Mouse (Mus musculus) midbrain, postnatal 0 days (tissue): ENCODE measurements around the gene Pds5a. TPM values are rescaled to one million over a fixed set of nuclear protein-coding genes. Genes with fewer than 3 reads are reported as not detected.

ENCODE experiments used
- ATAC-seq: fragments of 200-750 bp; cut with Nextera tagmentation; 2 replicates; pipeline ENCODE4 v1.8.0; 2017; ENCODE audit warnings: moderate number of reproducible peaks, mild to moderate bottlenecking, moderate TSS enrichment, moderate library complexity; ENCODE audit not compliant: low FRiP score
- DNase-seq: peaks from one replicate; pipeline ENCODE4 v3.0.0-alpha.2; 2015; ENCODE audit warnings: low spot score
- H3K27ac ChIP-seq: fragments of 300-500 bp; sonication (generic); 2 replicates; pipeline ENCODE4 v1.5.1; 2014; ENCODE audit warnings: low read depth, mild to moderate bottlenecking, low read length, mixed read lengths
- H3K27me3 ChIP-seq: fragments of 300-500 bp; sonication (generic); 2 replicates; pipeline ENCODE4 v1.6.1; 2014; ENCODE audit warnings: low read length, control low read depth, mixed read lengths; ENCODE audit not compliant: insufficient read depth
- H3K36me3 ChIP-seq: fragments of 300-500 bp; sonication (generic); 2 replicates; pipeline ENCODE4 v1.6.1; 2014; ENCODE audit warnings: low read length, control low read depth, mixed read lengths; ENCODE audit not compliant: insufficient read depth
- H3K4me1 ChIP-seq: fragments of 300-500 bp; sonication (generic); 2 replicates; pipeline ENCODE4 v1.6.1; 2014; ENCODE audit warnings: mild to moderate bottlenecking, control low read depth, antibody characterized with exemption, low read length, mixed read lengths; ENCODE audit not compliant: insufficient read depth
- H3K4me2 ChIP-seq: fragments of 300-500 bp; sonication (generic); 2 replicates; pipeline ENCODE4 v1.6.1; 2014; ENCODE audit warnings: low read depth, mild to moderate bottlenecking, low read length, mixed read lengths; ENCODE audit not compliant: poor library complexity, severe bottlenecking
- H3K4me3 ChIP-seq: fragments of 300-500 bp; sonication (generic); 2 replicates; pipeline ENCODE4 v1.5.1; 2014; ENCODE audit warnings: low read depth, mild to moderate bottlenecking, low read length, moderate library complexity
- H3K9ac ChIP-seq: fragments of 300-500 bp; sonication (generic); replicated peaks from 2 replicates; pipeline ENCODE4 v1.6.1; 2014; ENCODE audit warnings: mild to moderate bottlenecking, low read length, moderate library complexity, mixed read lengths; ENCODE audit not compliant: poor library complexity, severe bottlenecking
- H3K9me3 ChIP-seq: fragments of 300-500 bp; sonication (generic); 2 replicates; pipeline ENCODE4 v1.6.1; 2016; ENCODE audit warnings: low read length, control low read depth
- CTCF ChIP-seq: IDR thresholded peaks from 2 replicates; pipeline ENCODE4 v1.5.1; 2016; ENCODE audit warnings: antibody characterized with exemption, mild to moderate bottlenecking
- WGBS: fragments of 180-500 bp; shearing (Covaris S2); extraction: QIAGEN DNeasy Blood & Tissue Kit; methylation state at CpG from one replicate; pipeline ENCODE4 v1.1.7; 2014; 5-methylcytosine and 5-hydroxymethylcytosine counted together
- polyA plus RNA-seq: library from polyadenylated mRNA; unstranded; fragments of >200 nt; fragmentation: Nextera tagmentation; extraction: Ambion mirVana; gene quantifications from 2 replicates; pipeline ENCODE4 v1.2.1, GENCODE M21; 2015
- total RNA-seq: library from RNA; depleted of rRNA; stranded (reverse); fragments of >200 nt; gene quantifications from 2 replicates; pipeline ENCODE4 v1.2.3, GENCODE M21; 2014

Gene Pds5a
- total and polyA plus RNA-seq, 2 experiments from 2014 or later, result 21.2 to 66.5 TPM

DNA sequence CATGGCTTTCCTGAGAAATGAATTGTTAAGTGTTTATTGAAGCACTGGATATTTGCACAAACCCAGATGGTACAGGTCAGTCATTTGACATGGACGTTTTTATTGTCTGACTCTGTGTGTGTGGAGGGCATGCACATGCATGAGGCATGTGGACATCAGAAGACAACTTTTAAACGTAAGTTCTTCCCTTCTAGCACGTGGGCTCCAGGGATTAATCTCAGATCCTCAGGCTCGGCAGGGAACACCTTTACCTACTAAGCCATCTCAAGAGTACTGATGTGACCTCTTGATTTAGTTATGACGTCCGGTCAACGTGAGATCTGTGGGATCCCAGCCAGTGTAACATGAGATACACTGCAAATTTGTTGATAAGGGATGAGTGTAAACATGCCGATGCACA lies 12.2 kb upstream of the Pds5a start:
- Histone ChIP-seq H3K27ac (no peak overlapping the region), H3K4me1 (no peaks in the 10 kb centered on the region), H3K27me3 (no peaks in the 10 kb centered on the region), H3K4me3 (no peak overlapping the region), H3K4me2 (no peak overlapping the region), H3K9me3 (no peaks in the 10 kb centered on the region), H3K36me3 (no peaks in the 10 kb centered on the region), H3K9ac (no peak overlapping the region)
- DNase-seq, result no peak
- no peak for ATAC-seq
- no peak for TF ChIP-seq CTCF
- 76% methylated on average over 8 of the region's 8 CpGs for WGBS

DNA sequence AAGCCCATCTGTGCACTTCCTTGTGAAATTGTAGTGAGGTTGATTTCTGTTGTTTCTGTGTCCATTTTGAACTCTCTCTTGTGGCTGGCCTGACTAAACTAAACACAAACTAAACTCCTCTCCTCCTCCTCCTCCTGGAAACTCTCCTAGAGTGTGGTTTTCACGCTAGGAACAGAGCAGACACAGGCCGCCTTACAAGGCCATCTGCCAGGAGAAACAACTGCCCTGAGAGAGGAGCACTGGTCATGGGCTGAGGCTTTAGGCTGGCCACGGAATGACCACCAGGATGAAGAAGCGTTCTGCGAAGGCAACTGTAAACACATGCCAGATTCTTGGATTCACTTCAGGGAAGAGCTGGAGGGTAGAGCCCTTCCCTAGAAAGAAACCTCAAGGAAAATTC lies 8.9 kb upstream of the Pds5a start:
- Histone ChIP-seq H3K9ac (no peak overlapping the region), H3K9me3 (no peaks in the 10 kb centered on the region), H3K36me3 (no peaks in the 10 kb centered on the region), H3K27ac (no peak overlapping the region), H3K27me3 (no peaks in the 10 kb centered on the region), H3K4me1 (no peaks in the 10 kb centered on the region), H3K4me2 (no peak overlapping the region), H3K4me3 (no peak overlapping the region)
- WGBS, result 82% methylated on average over 5 of the region's 5 CpGs
- DNase-seq (no peak), ATAC-seq (no peak)
- TF ChIP-seq CTCF, result no peak

DNA sequence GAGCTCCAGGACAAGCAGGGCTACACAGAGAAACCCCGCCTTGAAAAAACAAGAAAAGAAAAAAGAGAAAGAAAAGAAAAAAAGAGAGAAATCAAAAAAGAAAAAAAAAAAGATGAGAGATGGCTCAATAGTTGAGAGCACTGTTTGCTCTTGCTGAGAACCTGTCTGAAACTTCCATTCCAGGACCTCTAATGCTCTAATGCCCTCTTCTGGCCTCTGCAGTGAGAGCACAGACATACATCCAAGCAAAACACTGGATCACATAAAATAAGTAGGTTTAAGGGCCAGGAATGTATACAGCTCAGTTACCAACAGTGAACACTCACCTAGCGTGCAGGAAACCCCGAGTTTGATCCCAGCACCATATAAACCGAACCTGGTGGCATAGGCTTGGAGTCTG lies 8.1 kb upstream of the Pds5a start:
- Histone ChIP-seq H3K27me3 (no peaks in the 10 kb centered on the region), H3K9ac (no peak overlapping the region), H3K4me3 (no peak overlapping the region), H3K9me3 (no peaks in the 10 kb centered on the region), H3K4me2 (no peak overlapping the region), H3K27ac (no peak overlapping the region), H3K36me3 (no peaks in the 10 kb centered on the region), H3K4me1 (no peaks in the 10 kb centered on the region)
- ATAC-seq, result no peak
- no peak for DNase-seq
- WGBS, result 84% methylated on average over 4 of the region's 4 CpGs
- TF ChIP-seq CTCF, result peak; percentile 36; the same call in 1 of the 2 replicates

DNA sequence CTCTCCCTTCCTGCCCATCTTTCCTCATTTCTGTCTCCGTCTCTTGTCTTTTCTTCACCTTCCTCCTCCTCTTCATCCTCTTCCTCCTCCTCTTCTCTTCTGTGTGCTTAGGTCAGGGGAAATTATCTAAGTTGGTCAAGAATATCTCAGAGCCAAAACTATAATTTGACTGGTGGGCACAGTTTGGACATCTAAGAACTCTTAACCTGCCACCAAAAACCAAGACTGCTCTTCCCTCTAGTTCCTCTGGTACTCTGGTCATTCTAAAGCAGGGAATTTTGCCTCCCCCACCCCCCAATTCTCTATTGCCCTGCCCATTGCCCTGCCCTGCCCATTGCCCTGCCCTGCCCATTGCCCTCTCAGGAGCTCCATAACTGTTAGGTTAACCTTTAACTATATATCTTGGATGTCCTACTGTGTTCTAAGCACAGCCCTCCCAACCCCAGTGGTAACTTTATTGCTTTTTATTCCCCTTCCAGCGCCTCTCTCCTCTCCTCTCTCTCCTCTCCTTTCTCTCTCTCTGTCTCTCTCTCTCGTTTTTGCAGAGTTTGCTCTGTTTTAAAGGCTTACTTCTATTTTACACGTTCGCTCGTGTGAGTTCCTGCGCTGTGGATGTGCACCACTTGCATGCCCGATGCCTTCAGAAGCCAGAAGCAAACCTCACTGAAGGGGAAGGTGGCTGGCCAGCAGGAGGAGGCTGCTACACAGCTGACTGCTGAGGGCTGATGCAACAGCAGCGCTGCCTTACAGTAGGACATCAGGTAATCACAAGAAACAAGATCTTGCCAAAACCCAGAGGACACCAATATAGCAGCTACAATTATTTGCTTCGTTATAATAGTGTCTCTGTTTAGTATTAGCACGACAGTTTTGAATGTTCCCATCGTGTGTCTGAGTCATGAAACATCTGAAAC lies 6.9 kb upstream of the Pds5a start:
- no peaks in the 10 kb centered on the region for H3K27me3 ChIP-seq
- H3K9me3 ChIP-seq, result no peaks in the 10 kb centered on the region
- no peak overlapping the region for H3K9ac ChIP-seq
- TF ChIP-seq CTCF, result no peak
- no peak overlapping the region for H3K27ac ChIP-seq
- DNase-seq (no peak), ATAC-seq (no peak)
- H3K4me3 ChIP-seq, result no peak overlapping the region
- no peaks in the 10 kb centered on the region for H3K4me1 ChIP-seq
- no peak overlapping the region for H3K4me2 ChIP-seq
- WGBS, result 81% methylated on average over 12 of the region's 12 CpGs
- H3K36me3 ChIP-seq, result no peaks in the 10 kb centered on the region

DNA sequence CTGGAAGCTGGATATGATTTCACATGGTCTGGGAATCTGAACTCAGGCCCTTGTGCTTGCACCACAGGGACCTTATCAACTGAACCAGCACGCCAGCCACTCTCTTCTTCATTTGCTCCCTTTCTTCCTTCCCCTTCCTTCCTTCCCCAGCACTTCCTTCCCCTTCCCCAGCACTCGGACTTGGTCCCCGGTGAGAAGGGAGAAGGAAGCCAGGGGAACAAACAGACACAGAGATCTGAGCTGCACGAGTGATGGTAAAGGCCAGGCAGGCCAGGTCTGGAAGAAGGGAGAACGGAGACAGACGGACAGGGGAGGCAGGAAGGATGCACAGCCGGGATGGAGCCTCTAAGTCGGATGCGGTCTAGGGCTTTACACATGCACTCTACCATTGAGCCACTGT lies 5.2 kb upstream of the Pds5a start:
- no peak overlapping the region for H3K9ac ChIP-seq
- DNase-seq (no peak), ATAC-seq (no peak)
- H3K4me3 ChIP-seq, result no peak overlapping the region
- H3K9me3 ChIP-seq, result no peaks in the 10 kb centered on the region
- no peaks in the 10 kb centered on the region for H3K36me3 ChIP-seq
- no peak overlapping the region for H3K27ac ChIP-seq
- H3K4me1 ChIP-seq, result no peaks in the 10 kb centered on the region
- 74% methylated on average over 9 of the region's 9 CpGs for WGBS
- no peak for TF ChIP-seq CTCF
- no peak overlapping the region for H3K4me2 ChIP-seq
- H3K27me3 ChIP-seq, result no peaks in the 10 kb centered on the region

DNA sequence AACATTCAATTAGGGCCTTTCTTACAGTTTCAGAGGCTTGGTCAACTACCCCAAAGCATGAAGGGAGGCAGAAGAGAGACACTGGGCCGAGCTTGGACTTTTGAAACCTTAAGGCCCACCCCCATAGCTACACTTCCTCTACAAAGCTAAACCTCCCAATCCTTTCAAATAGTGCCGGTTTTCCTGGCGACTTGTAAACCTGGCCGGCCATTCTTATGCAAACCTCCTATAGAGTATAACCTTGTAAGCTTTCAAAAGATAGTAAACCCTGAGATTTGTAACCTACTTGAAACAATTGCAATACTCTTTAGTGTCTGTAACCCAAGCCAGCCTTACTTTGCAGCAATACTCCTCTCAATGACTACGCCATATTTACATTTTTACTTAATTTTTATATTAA lies 2.0 kb upstream of the Pds5a start:
- WGBS, result 79% methylated on average over 5 of the region's 5 CpGs
- no peak overlapping the region for H3K27ac ChIP-seq
- H3K9me3 ChIP-seq, result no peaks in the 10 kb centered on the region
- H3K9ac ChIP-seq, result no peak overlapping the region
- no peak overlapping the region for H3K4me3 ChIP-seq
- no peaks in the 10 kb centered on the region for H3K36me3 ChIP-seq
- ATAC-seq (no peak), DNase-seq (no peak)
- H3K4me2 ChIP-seq, result no peak overlapping the region
- no peaks in the 10 kb centered on the region for H3K27me3 ChIP-seq
- no peak for TF ChIP-seq CTCF
- H3K4me1 ChIP-seq, result peaks cover 5% of the 10 kb centered on the region; the same call in 1 of the 2 replicates
